Mouse (Mus musculus) adrenal gland, postnatal 10 days (tissue): ENCODE results near the gene Tsen34. TPM values are rescaled to one million over a fixed set of nuclear protein-coding genes. Genes with fewer than 3 reads are reported as not detected.

Experiments used
- DNase-seq: peaks from one replicate; pipeline ENCODE4 v3.0.0; 2021; ENCODE audit warnings: mixed read lengths
- long read RNA-seq, 2 experiments: library from polyadenylated mRNA; stranded (forward); transcript quantifications; one replicate each; pipeline ENCODE4 v2.0.0; 2021
- total RNA-seq, 2 experiments: library from RNA; stranded (reverse); gene quantifications; 2 replicates each; pipeline ENCODE4 v1.2.3; 2021

Gene Tsen34
- total RNA-seq, result 100 to 1,000 TPM in 1 of 2 experiments, 10 to 100 TPM in 1; 99.1 to 114 TPM
- long read RNA-seq, experiment 1, transcript Tsen34-204 (5 exons, 1,779 nt), result minor isoform, 89 of 256 reads
- long read RNA-seq, experiment 1, transcript Tsen34-202 (4 exons, 1,319 nt), result major isoform, 96 of 256 reads
- long read RNA-seq, experiment 1, partial matches to known transcripts, result 20 of 256 reads
- long read RNA-seq, experiment 1, other reads (novel, unspliced or antisense), result 51 of 256 reads
- long read RNA-seq, experiment 2, transcript Tsen34-204 (5 exons, 1,779 nt), result minor isoform, 48 of 130 reads
- long read RNA-seq, experiment 2, transcript Tsen34-202 (4 exons, 1,319 nt), result major isoform, 52 of 130 reads
- long read RNA-seq, experiment 2, partial matches to known transcripts, result 5 of 130 reads
- long read RNA-seq, experiment 2, other reads (novel, unspliced or antisense), result 24 of 130 reads

DNA sequence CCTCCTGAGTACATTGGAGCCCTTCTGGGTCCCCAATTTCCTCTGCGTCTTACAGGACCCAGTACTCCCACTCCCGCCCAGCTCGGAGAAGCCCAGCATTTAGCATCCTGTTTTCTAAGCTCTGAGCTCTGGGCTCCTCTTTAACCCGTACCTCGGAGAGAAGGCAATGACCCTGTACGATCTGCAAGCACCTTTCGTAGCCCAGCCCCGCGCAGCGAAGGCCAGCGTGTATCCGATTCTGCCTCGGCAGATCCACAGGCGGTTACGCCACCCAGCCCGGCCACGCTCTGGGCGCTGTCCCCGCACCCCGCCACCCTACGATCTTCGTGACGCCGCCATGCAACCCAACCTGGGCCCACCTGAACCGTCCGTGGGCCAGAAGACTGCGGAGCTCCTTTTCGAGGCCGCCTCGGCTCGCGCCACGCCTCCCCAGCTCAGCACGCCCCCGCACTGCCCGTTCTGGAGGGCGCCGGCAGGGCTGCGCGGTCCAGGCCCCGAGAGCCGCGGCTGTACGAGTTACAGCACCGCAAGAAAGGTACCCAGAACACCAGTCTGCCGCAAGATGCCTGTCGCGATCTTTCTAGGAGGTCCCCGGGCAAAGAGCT is at the start of gene Tsen34:
Gene Tsen34 (plus strand): TSS at position 482 of the 605 bp plus-strand sequence.
- no peak for DNase-seq

DNA sequence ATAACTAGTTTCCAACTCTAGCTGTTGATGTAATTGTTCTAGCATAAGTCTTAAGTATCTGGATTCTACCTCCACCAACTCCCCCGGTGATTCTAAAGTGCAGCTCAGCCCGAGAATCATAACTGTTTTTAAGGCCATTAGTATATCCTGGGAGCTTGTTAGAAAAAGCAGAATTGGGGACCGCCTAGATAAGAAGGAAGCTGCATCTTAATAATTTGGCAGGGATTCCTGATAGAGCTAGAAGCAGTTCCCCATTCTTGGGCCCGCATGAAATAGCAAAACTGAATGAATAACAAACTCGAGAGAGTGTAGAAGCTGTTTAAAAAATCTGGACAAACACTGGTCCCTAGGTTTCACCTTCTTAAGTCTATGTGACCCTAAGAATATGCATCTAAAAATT is 49.3 kb upstream of the Tsen34 start:
- no peak for DNase-seq

DNA sequence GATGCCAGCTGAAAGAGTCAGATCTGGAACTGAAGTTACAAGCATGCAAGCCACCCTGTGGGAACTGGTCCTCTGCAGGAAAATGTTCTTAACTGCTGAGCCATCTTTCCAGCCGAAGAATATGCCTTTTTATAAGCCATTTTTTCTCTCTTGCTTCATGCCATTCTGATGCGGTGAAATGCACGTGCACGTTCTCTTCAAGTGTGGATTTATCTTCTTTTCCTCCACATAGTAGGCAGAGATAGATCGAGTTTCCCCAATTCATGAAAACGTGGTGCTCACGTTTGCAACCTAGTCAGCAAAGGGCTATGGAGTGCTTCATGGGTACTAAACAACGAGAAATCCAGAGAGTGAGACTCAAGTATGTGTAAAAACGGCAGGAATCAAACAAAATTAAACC is 48.8 kb upstream of the Tsen34 start:
- no peak for DNase-seq

DNA sequence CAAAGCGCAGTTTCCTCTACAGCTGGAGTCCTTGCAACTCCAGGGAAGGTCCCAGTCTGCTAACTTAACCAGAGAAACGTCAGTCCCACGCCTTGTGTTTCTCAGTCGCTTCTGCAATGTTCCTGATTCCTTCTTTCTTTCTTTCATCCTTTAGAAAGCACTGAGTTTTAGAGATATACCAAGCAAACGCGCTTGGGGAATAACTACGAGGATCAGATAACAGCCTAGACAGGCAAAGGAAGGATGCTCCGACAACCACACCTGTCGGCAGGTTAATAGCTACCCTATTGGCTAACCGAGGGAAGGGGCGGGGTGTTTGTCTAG is 48.4 kb upstream of the Tsen34 start:
- no peak for DNase-seq

DNA sequence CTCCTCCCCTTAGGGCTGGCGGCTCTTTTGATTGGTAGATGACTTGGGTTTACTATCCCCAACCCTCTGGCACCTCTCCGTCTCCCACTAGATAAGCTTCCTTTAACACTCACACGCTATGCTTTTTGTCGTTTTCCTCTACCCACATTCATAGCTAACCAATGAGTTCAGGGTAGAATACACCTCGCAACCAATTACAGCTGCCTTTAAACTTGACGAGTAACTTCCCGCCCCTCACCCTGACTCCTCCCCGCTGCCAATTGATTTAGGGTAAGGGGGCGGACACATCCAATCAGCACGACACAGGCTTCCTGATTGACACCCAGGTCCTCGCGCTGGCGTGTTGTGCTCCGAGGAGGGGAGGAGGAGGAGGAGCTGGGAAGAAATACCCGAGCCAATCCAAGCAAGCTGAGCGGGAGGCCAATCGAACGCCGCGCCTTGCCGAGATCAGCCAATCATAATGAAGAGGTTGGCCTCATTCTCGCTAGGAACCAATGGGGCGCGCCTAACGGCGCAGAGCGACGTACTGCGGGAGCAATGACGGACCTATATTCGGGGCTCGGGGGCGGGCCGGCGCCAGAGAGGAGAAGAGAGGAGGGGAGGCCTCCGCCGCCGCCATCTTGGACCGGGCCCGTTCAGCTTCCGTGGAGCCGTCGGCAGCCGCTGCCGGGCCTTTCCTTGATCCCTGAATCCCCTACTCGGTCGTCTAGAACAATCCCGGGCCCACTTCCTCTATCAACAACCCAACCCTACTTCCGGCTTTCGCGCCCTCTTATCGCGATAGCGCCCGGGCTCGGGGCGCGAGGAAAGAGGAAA is 47.8 kb upstream of the Tsen34 start, which contains the start of gene Cnot3:
Gene Cnot3 (plus strand): TSS at position 597 of the 816 bp plus-strand sequence.
- DNase-seq, result peak; percentile 97

DNA sequence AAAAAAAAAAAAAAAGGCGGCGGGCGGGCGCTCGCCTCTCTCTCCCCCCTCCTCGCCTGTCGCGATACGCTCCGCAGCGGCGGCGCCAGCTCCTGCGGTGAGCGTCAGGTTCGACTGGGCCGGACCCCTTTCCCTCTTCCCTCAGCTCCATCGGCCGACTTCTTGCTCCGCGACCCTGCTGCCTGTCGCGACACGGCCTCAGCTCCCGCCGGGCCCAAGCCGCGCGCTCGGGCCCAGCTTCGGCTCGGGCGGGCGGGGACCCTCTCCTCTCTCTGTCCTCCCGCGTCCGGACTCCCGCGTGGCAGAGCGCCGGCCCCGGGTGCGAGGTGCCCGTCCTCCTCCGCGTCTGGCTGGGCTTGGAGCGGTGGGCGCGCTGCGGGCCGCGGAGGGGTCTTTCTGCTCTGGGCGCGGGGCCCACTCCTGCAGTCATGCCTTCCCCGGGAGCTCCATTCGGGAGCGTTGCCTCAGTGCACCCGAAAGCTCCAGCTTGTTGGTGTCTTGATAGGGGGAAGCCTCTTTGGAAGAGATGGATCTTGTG is 47.1 kb upstream of the Tsen34 start:
- DNase-seq, result no peak

DNA sequence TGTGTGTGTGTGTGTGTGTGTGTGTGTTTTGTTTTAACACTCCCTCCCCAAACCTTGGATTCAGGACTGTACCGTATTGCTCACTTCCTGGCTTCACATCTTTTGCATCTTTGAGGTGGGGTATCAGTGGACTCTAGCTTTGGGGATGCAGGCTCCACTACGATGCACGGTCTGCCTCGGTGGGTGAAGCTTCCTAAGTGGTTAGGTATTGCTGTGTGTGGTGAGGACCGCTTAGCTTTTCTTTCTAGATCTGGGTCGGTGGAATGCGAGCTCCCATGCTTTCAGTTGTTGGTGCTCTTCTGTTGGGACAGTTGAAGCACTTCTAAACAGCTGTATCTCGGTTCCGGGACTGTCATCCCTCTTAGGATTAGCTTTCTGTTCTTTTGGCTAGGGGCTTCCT is 46.5 kb upstream of the Tsen34 start:
- DNase-seq, result no peak

DNA sequence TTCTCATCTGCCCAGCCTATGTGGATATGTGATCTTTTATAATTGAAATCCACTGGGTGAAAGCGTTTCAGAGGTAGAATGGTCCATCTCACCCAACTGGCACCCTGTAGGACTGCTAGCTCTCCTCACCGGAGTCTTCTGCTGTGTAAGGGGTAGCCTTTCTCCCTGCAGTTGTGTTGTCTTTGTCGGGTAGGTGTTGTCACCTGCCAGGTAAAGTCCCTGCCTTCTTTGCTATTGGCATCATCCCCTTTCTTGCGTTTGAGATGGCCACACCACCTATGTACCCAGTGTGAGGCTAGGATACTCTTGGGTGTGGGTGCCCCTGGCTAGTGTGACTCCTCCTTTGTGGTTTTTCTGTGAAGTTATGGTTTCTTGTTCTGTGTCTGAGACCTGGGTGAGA is 46.0 kb upstream of the Tsen34 start:
- no peak for DNase-seq

DNA sequence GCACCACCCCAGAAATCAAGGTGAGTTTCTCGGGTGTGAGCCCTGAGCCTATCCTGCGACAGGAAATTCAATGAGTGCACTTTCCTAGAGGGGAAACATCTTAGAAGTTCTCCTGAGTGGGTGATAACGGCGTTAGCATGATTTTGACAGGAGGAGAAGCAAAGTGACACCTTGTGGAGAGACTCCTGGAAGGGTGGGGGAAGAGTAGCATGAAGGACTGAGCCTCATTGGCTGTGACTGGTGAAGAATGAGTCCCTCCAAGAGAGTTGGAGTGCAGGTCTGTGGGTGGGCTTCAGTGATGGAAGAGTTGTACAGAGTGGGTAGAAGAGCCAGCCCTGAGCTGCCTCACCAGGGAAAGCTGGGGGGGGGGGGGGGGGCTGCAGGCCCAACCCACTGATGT is 35.7 kb upstream of the Tsen34 start:
- no peak for DNase-seq

DNA sequence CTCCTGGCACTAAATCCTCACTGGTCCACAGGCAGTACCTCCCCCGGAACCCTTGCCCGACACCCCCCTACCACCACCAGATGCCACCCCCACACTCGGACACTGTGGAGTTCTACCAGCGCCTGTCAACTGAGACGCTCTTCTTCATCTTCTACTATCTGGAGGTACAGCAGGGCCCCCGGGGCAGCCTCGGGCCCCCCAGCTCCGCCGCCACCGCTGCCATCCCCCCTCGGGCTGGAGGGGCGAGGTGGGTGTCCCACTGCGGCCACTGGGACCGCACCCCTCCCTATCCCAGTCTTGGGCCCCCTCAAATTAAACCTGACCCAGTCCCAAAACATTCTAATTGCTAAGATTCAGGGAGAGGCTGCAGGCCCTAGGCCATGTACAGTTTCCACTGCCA is 34.1 kb upstream of the Tsen34 start:
- no peak for DNase-seq

DNA sequence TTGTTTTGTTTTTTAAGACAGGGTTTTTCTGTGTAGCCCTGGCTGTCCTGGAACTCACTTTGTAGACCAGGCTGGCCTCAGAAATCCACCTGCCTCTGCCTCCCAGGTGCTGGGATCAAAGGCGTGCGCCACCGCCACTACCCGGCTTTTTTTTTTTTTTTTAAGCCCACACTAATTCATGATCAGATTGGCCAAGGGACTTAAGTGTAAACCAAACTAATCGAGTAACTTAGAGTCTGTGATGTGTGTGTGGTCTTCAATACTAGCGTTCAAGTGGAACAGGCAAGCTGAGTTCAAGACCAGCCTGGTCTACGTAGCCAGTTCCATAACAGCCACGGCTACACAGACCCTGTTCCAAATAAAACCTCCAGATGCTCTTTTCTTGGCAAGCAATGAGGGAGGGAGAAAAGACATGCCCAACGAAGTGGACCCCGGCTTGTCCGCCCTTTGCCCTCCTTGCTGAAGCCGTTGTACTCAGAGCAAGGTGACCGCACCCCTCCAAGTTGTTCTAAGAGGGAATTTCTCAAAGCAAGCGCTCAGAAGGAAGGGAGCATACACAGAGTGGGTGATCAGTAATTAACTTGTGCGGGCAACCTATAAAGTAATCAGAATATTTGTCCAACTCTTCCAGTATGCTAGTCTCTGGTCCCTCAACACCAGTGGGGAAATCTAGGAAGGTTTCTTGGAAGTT is 28.0 kb upstream of the Tsen34 start:
- DNase-seq, result peak; percentile 30

DNA sequence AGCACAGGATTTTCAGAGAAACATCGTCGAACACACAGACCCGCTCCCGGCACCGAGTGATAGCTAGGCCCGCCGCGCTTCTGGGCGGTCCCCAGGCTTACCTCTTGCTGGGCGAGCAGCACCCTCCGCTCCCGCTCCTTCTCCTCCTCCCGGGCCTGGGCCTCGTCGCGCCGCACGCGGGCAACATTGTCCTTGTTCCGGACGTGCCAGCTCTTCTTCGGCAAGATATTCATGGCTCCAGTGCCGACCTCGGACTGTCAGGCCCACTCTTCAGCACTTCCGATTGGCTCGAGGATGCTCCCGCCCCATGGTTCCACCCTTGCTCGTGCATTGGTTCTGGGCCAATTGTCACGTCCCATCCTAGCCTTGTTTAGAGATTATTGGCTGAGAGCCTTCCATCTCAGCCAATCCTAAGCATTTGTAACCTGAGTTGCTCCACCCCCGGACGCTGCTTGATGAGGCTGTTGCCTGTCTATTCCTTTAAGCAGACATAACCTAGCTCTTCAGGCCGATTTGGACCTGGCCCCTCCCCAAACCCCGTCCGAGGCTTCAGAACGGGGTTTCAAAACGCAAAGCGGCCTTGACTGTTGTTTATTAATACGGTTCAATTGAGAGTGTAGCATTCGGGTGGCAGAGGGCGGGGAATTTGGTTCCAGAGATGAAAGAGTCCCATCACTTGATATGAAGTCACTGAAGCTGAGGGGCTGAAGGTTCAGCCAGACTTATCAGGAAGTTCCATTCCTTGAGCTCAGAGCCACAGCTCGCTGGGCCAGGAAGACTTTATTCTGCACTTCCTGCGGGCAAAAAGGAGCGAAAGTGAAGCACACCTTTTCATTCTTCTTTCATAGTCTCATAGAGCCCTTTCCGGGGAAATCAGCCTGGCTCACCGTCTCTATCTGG is 27.2 kb upstream of the Tsen34 start, which contains the start of gene Leng1:
Gene Leng1 (minus strand): TSS at position 626 of the 900 bp plus-strand sequence.
- peak; percentile 96 for DNase-seq

DNA sequence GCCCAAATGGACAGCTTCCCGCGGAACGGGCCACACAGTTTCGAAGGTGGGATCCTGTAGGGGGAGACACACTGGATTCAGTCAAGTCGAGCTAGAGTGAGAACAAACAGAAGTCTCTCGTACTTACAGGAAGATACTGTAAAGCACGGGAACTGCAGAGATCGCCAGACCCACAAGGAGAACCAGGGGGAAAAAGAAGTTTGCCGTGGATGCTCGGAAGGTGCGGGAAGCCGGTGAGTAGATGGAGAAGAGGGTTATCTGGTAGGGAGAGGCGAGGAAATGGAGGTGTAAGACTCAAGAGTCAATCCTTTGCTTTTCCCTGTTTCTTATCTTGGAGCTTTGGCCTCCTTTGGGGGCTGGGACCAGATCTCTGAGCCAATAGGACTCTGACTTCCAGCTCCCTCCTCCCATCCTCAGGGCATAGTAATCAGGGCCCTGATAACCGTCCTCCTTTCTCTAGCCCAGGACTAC is 25.7 kb upstream of the Tsen34 start:
- peak; percentile 44 for DNase-seq

DNA sequence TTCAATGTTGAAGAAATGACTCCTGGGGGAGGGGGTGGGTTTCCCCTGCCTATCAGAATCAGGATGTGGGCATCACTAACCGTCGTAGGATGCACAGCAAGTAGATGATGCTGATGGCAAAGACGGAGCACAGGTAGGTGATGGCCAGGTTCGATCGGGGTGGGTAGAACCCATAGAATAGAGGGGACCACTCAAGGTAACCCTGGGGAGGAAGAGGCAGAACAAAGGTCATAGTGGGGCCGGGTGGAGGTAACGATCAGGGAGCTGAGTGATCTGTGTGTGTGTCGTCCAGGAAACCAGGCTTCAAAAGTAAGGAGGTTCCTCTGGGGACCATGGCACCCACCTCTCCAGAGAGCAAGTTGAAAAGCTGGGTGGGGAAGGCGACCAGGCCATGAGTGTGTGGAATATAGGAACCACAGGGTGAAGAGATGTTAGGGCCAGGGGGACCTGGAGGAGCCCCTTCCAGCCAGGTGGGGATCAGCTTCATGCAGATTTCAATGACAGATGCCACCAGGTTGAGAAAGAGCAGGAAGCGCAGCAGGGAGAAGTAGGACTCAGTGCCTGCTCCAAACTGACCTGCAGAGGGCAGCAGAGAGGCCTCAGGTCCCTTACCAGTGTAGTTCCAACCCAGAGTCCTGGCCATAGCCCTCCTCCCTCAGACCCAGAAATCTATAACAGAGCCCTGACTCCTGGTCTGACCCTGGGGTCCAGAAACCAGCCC is 18.0 kb upstream of the Tsen34 start:
- DNase-seq, result peak; percentile 91

DNA sequence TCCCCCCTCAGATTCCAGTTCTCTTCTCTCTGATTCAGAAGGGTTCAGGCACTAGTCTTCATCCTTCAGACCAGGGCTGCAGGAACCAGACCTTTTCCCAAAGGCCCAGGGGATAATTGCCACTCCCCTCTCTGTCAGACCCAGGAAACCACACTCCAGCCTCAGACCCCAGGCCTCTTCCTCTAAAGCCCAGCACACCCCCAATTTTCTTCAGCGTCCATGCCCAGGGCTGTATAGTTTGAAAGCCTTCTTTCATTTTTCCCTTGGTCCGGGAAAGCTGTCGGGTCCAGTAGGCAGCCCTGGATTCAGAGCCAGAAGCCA is 17.5 kb upstream of the Tsen34 start:
- DNase-seq, result no peak

DNA sequence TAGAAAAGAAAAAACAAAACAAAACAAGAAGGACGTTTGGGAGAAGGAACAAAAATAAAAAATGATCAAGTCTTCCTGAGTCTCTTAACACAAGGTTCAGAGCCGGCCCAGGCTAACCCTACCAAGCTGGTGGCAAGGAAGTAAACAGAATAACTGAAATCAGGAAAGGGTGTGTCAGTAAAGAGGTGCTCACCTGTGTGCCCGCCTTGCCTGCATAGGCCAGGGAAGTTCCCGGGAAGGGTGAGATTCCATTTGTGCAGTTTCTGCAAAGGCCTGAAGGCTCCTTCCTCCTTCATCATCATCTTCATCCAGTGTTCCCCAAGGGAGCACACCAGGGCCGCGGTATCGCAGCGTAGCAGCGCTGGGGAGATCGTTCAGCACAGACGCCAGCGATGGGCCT is 16.3 kb upstream of the Tsen34 start:
- DNase-seq, result no peak

DNA sequence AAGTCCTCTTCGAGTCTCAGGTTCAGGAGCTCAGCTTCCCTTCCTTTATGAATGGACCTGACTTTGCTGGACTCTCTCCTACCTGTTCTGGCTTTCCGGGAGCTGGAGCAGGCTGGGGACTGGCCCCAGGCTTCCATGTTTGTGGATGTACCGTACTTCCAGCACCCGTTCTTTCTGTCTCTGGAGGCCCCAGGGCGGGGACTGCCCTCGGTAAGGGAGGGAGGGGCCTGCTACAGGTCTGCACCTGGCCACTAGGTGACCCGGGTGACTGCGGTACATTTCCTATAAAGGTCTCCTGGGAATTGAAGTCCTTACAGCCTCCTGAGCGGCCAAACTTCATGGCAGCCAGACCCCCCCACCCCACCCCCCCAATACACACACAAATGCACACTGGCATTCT is 15.3 kb upstream of the Tsen34 start, which contains the start of gene Tmc4:
Gene Tmc4 (minus strand): TSS at position 212 of the 400 bp plus-strand sequence.
- no peak for DNase-seq

DNA sequence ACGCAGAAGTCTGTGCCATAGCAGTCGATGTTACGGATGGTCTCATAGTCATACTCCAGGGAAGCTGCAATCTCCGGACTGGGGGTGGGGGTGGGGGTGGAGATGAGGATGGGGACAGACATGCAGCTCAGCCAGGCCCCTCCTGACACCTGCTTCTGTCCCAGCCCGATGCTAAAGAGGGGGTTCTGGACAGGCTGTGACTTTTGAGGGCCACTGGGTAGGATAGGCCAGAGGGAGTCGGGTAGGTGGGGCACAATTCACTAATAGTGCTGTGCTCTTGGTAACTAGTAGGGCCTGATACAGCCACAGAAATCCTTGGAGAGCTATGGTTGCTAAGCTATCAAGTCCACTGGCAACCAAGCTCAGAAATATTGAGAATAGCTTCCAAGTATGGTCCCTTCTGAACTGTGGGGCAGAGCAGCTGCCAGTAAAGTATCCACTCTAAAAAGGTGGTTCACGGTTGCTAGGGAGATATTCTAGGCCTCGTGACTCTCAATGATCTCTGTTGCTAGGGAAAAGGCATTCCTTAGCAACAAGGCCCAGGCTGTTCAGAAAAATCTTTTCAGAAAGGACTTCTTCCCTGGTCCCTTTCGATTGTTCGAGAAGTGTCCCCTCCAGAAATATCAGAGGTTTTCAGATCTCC is 8.6 kb upstream of the Tsen34 start:
- DNase-seq, result no peak

DNA sequence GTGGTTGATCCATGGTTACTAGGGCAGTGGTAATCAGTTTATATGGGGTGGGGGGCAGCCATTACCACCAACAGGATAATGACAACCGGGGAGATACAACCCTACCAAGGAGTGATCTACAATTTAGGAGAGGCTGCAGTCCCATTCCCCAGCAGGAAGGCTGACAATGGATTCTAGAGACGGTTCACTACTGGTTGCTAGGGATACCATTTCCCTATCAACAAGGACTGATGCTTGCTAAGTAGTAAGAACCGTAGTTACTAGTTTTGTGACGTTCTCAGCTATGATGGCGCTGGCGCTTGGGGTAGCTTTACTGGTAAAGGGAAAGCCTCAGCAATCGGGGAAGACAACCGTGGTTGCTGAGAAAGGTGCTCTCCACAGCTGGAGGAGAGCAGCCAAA is 8.0 kb upstream of the Tsen34 start:
- no peak for DNase-seq
